Mouse (Mus musculus) right cerebral cortex, postnatal 4 days (tissue): Measurements from ENCODE around the gene Hes1.

ENCODE experiments used
- DNase-seq: peaks from one replicate; pipeline ENCODE4 v3.0.0-alpha.2; 2022

Hes1 gene

GRCm38 (mm10) chr16:30052271-30052670 is 11.9 kb upstream of the Hes1 start:
- no peak for DNase-seq

- no peak for DNase-seq
Observed at GRCm38 (mm10) chr16:30052839-30053511, 11.2 kb upstream of the Hes1 start.

- no peak for DNase-seq
Observed at GRCm38 (mm10) chr16:30054541-30054940, 9.6 kb upstream of the Hes1 start.

GRCm38 (mm10) chr16:30055361-30055889 is 8.8 kb upstream of the Hes1 start:
- no peak for DNase-seq

- no peak for DNase-seq
Observed at GRCm38 (mm10) chr16:30055927-30056326, 8.3 kb upstream of the Hes1 start.

- no peak for DNase-seq
Observed at GRCm38 (mm10) chr16:30056906-30057305, 7.3 kb upstream of the Hes1 start.

GRCm38 (mm10) chr16:30058974-30059717 is 5.0 kb upstream of the Hes1 start:
- peak; percentile 26 for DNase-seq

GRCm38 (mm10) chr16:30060412-30060811 is 3.8 kb upstream of the Hes1 start:
- DNase-seq, result no peak

GRCm38 (mm10) chr16:30062242-30063030 is 1.7 kb upstream of the Hes1 start:
- DNase-seq, result no peak

- DNase-seq, result peak; percentile 51
Observed at GRCm38 (mm10) chr16:30063121-30063881, 883 bp upstream of the Hes1 start.

- DNase-seq, result no peak
Observed at GRCm38 (mm10) chr16:30064613-30065012, 429 bp downstream of the Hes1 start.

GRCm38 (mm10) chr16:30065077-30065476 is 893 bp downstream of the Hes1 start:
- DNase-seq, result peak; percentile 76

GRCm38 (mm10) chr16:30065537-30066183 is 1.5 kb downstream of the Hes1 start:
- no peak for DNase-seq

- peak; percentile 40 for DNase-seq
Observed at GRCm38 (mm10) chr16:30066184-30066851, 2.1 kb downstream of the Hes1 start.

GRCm38 (mm10) chr16:30066852-30067301 is 2.7 kb downstream of the Hes1 start:
- DNase-seq, result peak; percentile 88

- DNase-seq, result peak; percentile 21
Observed at GRCm38 (mm10) chr16:30068041-30069020, 4.1 kb downstream of the Hes1 start.

- no peak for DNase-seq
Observed at GRCm38 (mm10) chr16:30069580-30069949, 5.4 kb downstream of the Hes1 start.

GRCm38 (mm10) chr16:30069950-30070770 is 6.0 kb downstream of the Hes1 start:
- peak; percentile 73 for DNase-seq

- no peak for DNase-seq
Observed at GRCm38 (mm10) chr16:30070771-30071191, 6.6 kb downstream of the Hes1 start.
